Mouse (Mus musculus): ENCODE measurements around the gene Tmem120b.

DNA sequence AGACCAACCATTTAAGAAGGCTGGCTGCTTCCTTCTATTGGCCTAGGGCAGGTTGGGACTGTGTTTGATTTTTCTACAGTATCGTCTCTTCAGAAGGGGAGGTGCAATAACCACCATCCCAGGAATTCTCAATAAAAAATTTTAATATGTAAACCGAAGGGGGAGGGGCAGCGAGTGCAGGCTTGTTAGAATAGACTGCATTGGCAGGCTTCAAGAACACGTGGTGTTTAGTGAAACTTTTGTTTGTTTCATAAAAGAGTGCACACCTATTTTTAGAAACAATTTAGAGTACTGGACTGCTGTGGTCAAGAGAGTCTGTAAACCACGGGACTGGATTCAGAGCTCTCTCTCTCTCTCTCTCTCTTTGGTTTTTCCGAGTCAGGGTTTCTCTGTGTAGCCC lies 45.2 kb upstream of the Tmem120b start:
- TF ChIP-seq POLR2A (IDR thresholded peaks at IDR 0.05; ENCODE audit: extremely low read depth, insufficient read depth, low read length): no peak
- TF ChIP-seq CTCF (IDR thresholded peaks at IDR 0.05; ENCODE audit: low read depth, low read length): no peak
